Mouse (Mus musculus) gastrocnemius, postnatal 36 days (tissue): ENCODE measurements around the gene Ebi3. TPM values are rescaled to one million over a fixed set of nuclear protein-coding genes. Genes with fewer than 3 reads are reported as not detected.

Experiments used
- DNase-seq, 2 experiments: peaks; one replicate each; pipeline ENCODE4 v3.0.0; 2022
- intact Hi-C: fragments of 180-260 bp; cut with DNase I; formaldehyde crosslinking; loops from one replicate; pipeline ENCODE4 v1.15.1; 2025
- total RNA-seq, 2 experiments: library from RNA; stranded (reverse); gene quantifications; 2 replicates each; pipeline ENCODE4 v1.2.3; 2021

Gene Ebi3
- total RNA-seq, 2 experiments from 2014 or later = not detected

DNA sequence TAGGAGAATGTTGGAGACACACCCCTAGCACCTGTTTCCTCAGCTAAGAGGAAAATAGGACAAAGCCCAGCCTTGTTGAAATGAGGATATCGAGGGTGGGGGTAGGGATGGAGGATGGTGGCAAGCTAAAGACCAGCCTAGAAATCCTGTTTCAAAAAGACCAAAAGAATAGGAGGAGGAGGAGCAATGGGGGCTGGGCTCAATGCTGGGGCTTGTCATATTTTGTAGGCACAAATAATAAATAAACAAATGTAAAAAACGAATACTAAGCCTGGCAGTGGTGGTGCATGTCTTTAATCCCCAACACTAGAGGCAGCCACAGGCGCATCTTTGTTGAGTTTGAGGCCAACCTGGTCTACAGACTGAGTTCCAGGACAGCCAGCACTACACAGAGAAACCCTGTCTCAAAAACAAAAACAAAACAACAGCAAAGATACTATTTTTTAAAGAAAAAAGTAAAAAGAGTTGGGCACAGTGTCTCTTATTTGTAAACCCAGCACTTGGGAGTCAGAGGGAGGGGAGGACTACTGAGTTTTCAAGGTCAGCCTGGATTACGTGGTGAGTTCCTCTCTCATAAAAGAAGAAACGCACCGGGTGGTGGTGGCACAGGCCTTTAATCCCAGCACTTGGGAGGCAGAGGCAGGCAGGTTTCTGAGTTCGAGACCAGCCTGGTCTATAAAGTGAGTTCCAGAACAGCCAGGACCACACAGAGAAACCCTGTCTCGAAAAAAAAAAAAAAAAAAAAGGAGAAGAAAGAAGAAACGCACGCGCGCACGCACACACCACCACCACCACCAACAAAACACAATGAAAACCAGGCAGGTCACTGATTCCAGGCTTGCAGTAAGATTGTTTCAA lies 5.5 kb downstream of the Ebi3 start:
- intact Hi-C loops = no loop called here
- no peak for DNase-seq

DNA sequence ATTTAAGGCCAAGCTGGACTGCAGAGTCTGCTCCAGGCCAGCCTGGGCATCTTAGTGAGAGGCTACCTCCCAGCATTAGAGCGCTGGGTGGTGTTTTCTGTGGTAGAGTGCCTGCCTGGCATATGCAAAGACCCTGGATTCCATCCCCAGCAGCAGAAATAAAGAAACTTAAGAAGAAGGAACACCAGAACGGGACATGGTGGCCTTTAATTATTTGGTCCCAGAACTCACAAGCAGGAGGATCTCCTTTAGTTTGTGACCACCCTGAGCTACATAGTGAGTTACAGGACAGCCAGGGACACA lies 6.1 kb downstream of the Ebi3 start:
- DNase-seq = no peak
- intact Hi-C loops = no loop called here

DNA sequence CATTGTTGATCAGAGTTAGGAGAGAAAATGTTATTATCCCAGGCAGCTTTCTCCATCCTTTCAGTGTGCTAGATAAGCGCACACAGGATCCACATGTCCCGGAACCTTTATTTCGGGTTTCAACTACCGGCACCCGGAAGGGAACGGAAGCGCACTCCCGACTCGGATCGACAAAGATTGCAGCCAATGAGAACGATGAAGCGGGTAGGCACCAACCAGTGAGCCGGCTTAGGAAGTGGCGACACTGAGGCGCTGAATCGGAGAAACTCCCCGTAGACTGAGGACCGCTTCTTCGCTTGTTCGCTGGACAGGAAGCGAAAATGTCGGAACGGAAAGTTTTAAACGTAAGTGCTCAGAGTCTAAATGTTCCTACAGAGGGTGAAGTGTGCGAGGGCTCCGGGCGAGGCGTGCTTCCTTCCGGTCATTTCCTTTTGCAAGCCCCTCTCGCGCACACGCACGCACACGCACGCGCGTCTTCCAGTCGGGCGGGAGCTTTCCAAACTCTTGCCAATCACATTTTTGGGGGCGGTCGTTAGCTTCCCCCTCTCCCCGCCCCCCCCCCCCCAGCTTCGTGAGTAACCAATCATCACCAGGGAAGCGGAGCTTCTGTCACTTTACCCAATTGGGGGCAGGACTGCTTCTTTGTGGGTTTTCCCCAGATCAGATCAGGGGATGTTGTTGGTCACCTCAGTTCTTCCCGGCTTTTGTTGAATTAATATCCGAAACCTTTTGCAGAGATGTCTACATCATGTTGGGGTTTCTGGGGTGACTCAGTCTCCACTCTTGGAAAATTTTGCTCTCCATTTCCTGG lies 6.7 kb downstream of the Ebi3 start, which contains the start of gene Yju2:
Yju2 (plus strand) TSS at position 182 of the 811 bp plus-strand sequence.
- intact Hi-C loops = no loop called here
- peak; percentile 87 to 93 for DNase-seq

DNA sequence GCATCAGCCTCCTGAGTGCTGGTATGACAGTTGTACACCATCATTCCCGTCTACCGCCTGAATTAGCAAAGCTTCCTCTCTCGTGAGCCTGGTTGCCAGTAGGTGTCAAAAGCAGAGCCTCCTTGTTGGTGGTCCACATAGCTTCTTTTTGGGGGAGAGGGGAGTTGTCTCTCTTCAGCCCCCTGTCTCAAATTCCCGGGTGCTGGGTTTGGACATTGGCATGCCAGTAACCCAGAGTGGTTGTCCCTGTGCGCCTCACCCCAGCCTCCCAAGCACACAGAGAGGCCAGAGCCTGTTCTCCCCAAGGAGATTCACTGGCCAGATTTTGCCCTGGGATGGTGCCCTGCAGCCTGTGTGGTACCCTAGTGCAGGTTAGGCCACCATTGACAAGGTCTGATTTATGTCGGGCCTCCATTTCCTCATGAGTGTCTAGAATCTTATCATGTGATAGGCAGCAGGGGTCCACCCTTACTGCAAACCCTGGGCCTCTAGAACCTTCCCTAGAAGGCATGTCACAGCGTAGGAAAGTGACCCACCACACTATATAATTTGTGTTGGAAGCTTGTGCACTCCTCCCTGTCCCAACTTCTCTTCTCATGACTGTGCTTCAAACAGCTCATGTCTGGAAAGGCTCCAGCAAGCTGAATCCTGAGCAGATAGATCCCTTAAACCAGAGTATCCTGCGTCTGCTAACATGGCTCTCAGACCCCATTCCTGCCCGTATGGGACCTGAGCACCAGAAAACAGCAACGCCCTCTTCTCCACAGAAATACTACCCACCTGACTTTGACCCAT lies 7.7 kb downstream of the Ebi3 start:
- DNase-seq = no peak
- intact Hi-C loops = no loop called here

DNA sequence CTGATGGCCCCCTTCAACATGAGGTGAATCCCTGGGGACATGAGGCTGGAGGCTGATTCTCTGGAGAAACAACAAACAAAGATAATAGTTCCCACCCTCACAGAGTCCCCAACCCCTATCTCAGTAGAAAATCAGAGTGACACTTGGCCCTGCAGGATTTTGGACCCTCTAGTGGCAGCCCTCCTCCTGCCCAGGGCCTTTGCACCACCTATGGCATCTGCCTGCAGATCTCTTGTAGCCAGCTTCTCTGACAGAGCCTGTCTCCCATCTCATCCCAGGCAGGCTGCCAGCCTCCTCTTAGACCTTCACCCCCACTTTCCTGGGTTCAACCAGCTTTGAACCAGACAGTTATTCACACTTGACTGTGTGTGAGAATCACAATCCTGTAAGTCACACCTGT lies 8.4 kb downstream of the Ebi3 start:
- intact Hi-C loops = no loop called here
- DNase-seq = no peak

DNA sequence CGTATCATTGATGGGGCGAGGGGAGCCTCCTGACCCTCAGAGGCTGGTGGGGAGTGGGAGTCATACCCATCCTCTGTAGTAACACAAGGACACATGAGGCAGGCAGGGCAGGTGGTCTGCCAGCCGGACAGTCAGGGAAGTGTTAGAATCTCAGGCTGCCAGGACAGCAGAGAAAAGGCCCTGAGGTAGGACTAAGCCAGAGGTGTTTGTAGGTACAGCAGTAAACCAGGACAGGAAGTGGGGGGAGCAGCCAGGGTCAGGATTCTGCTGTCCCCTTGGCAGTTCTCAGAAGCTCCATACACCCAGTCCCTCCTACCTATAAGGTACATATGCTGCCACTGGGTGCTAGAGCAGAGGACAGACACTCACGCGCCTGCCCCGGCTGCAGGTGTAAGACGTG lies 9.2 kb downstream of the Ebi3 start:
- DNase-seq = no peak
- intact Hi-C loops = no loop called here

DNA sequence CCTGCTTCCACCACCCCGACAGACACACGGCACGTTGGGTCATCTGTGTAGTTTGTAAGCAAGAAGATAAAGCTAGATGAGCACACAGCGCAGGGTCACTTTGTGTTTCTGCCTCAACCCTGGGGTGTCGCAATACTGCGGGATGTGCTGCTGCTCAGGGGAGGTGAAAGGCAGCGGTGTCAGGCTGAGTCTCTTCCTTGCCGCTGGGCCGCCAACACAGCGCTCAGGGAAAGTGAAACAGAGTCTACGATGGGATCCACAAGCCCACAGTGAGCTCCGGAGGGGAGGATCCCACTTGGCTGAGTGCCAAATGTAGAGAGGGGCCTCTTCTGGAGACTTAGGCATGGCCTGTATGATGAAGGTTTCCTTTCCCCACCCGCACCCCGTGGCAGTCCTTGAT lies 10.7 kb downstream of the Ebi3 start:
- DNase-seq = no peak
- intact Hi-C loops = no loop called here

DNA sequence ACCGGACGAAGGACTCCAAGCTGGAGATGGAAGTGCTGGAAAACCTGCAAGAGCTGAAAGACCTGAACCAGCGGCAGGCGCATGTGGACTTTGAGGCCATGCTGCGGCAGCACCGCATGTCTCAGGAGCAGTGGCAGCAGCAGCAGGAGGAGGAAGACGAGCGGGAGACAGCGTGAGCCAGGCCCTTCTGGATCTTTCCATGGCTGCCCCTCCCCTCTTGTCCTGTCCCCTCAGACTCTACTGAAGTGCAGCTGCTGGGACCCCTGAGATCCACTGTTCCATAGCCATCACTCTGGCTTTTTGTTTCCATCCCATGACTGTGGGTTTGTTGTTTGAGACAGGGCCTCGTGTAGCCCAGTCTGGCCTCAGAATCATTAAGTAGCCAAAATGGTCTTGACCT lies 12.1 kb downstream of the Ebi3 start:
- DNase-seq = no peak
- intact Hi-C loops = no loop called here

DNA sequence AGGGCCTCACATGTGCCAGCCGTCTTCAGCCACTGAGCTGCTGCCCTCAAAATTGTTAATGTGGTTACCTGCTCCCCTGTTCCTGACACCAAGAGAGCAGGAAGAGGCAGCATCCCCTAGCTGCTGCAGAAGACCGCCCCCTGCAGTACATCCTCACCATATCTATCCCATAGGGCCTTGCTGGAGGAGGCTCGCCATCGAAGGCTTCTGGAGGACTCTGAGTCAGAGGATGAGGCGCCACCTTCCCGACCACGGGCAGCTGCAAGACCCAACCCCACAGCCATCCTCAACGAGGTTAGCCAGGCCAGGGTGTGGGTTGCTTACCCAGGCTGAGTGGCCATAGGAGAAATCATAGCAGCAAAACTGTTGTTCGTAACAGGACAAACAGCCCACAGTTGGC lies 12.6 kb downstream of the Ebi3 start:
- intact Hi-C loops = no loop called here

DNA sequence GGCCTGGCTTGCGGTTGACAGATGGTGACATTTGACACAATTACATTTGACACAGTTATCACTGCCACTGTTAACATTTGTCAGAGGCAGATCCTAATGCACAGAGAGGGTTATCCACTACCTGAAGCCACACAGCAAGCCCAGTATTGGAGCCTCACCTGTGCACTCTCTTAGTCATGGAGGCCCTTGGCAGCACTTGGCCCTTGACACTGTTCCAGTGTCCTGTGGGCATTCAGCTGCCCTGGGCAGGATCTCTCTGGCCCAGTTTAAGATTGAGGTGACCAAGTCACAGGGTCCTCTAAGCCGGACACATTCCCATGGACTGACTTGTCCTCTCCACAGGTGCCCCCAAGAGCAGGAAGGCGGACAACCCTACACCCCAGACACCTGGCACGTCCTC lies 14.7 kb downstream of the Ebi3 start:
- intact Hi-C loops = no loop called here
- no peak for DNase-seq

More for the DNA sequence above, 12.6 kb downstream of the Ebi3 start:
- no peak for DNase-seq

DNA sequence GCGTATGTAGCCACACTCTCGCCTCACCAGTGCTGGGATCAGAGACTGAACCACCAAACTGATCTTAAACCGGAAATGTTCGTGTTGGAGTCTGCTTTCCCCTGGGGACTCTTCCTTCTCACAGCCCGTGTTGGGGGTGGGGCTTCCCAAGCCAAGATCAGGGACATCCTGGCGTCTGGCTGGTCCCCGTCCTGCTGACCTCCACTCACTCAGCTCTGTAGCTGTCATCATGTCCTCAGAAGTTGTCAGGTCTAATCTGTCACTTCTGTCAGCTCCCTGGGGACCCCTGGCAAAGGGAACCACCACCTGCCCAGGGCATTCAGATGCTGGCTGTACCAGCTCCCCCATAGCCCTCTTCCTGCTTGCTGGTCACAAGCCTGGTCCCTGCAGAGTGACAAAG lies 15.8 kb downstream of the Ebi3 start:
- intact Hi-C loops = no loop called here
- no peak for DNase-seq

DNA sequence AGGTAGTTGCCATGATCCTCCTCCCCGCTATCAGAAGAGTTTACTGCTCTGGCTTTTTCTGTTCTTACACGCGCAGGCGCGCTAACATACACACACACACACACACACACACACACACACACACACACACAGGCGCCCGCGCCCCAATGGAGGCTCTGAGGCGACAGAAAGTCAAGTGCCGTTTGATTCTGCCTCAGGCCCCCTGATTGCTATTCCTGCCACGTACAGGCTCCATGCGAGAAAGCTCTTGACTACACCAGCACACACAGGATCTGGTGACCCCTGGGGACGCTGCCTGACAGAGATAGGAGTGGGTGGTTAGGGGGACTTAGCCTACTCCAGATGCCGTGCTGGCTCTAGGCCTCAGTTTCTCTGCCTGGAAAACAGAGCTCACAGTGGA lies 17.1 kb downstream of the Ebi3 start:
- intact Hi-C loops = no loop called here
- no peak for DNase-seq

DNA sequence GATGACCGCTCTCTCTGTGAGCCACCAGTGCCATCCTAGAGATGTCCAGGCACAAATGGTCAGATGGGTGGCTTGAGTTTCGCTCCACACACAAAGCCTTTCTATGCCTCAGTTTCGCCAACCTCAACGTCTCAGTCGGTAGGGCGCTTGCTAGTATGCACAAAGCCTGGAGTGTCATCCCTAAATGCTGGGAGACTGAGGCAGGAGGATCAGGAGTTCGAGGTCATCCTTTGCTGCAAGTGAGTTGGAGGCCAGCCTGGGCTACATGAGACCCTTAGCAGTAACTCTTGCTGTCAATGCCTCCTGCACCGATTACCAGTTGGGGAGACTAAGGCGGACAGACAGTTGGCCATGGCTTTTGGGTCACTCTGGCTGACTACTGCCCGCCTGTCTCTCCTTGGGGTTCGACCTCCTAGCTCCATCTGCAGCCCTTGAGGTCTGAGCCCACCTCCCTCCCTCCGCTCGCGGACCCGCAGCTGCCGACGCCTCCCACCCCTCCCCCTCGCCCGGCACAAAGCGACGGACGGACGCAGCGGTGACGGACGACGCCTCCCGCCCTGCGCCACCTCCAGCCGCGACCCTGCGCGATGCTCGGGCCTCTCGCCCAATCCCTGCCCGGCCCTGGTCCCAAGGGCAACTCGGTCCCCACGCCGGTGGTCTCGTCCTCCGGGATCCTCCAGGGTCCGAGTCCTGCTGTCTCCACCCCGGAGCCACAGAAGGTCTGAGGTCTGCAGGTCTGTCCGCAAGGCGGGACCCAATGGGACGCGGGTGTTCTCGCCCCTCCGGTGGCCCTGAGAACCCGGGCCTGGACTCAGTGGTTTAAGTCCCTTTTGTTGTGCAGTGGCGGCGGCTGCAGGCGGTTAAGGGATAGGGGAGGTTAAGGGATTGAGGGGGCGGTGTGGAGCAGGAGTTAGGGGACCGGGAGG lies 17.8 kb downstream of the Ebi3 start, which contains the start of gene Shd:
Shd (plus strand) TSS at position 502 of the 926 bp plus-strand sequence.
- intact Hi-C loops = no loop called here
- no peak for DNase-seq

DNA sequence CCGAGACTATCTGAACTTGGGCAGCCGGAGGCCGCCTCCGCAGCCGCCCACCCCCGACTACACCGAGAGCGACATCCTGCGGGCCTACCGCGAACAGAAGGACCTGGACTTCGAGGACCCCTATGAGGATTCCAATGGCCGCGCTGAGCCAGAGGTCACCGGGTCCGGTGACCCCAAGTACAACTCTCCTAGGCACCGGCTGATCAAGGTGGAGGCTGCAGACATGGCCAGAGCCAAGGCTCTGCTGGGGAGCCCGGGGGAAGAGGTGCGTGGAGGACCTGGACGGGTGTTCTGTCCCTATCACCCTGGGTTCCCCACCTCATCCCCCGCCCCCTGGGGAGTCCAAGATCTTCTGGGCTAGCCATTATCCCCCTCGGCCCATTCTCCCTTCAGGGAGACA lies 19.0 kb downstream of the Ebi3 start:
- no peak for DNase-seq
- intact Hi-C loops = no loop called here

DNA sequence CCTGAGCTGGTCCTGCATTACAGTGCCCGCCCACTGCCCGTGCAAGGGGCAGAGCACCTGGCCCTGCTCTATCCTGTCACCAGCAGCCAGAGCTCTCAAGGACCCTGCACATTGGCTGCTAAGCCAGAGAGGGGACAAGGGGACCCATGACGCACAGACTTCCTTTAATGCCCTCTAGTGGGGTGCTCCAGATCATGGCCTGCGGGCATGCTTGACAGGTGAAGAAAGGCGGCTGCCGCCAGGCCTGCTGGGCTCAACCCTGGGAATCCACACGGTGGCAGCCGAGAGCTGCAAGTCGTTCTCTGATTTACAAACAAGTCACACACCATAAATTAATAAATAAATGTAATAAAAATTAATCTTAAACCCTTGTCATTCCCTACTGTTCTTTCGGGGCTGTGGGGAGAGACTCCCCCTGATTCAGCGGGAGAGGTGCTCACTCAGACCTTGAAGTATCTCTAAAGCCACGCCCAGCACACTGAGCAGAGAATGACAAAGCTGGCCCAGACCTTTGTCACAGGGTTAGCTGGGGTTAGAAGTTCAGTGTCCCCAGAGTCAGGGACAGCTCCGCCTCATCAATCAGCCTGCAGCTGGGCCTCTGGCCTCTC lies 23.9 kb downstream of the Ebi3 start:
- intact Hi-C loops = no loop called here
- peak; percentile 73 to 76 for DNase-seq

DNA sequence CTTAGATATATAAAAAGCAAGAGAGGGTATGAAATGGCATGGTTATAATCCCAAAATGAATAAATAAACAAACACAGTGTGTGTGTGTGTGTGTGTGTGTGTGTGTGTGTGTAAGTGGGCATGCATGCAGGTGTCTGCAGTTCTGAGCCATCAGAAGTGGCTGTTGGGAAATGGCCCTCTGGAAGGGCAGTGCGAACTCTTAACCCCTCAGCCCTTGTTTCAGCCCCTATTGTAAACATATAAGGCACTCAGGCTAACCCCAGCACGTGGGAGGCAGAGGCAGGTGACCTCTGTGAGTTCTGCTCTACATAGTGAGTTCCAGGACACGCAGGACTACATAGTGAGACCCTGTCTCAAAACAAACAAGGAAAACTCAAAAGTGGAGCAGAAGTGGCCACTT lies 24.9 kb downstream of the Ebi3 start:
- no peak for DNase-seq
- intact Hi-C loops = no loop called here

DNA sequence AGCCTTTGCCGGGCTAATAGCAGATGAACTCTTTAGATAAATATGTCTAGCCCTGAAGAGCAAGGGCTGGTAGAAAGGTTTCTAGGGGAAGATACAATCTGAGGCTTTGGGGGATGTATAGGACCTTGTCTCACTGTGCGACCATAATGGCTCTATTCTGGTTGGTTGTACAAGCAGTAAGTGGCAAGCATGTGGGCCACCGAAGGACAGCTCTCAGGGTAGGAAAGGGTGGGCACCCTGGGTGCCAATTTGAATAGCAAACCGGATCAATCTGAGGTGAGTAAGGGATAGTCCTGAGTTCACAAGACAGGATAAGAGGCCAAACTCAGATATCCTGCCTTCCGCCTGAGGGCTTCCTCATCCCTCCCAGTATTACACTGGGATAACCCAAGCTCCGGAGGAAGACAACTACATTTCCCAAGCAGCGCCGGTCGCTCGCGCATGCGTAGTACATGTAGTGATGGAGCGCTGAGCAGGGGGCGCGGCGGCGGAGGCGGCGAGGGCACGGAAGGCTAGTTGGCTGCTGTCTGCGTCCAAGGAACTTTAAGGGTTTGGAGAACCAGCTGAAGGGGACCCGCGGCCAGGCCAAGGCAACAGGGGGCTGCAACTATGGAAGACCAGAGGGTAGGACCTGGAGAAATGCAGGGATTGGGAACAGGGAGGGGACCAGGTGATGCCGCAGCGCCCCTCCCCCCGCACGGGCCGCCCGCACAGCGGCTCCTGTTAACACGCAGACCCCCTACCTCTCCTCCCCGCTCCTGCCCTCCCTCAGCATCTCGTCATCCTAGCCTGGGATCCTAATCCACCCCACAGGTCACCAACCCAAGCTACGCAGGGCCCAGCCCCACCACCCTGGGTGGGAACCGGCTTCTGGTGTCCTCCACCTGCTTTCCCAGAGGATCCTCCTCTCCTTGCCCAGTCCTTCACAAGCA lies 33.9 kb downstream of the Ebi3 start, which contains the start of gene Fsd1:
Fsd1 (plus strand) TSS at position 480 of the 932 bp plus-strand sequence.
- intact Hi-C loops = no loop called here
- no peak for DNase-seq

DNA sequence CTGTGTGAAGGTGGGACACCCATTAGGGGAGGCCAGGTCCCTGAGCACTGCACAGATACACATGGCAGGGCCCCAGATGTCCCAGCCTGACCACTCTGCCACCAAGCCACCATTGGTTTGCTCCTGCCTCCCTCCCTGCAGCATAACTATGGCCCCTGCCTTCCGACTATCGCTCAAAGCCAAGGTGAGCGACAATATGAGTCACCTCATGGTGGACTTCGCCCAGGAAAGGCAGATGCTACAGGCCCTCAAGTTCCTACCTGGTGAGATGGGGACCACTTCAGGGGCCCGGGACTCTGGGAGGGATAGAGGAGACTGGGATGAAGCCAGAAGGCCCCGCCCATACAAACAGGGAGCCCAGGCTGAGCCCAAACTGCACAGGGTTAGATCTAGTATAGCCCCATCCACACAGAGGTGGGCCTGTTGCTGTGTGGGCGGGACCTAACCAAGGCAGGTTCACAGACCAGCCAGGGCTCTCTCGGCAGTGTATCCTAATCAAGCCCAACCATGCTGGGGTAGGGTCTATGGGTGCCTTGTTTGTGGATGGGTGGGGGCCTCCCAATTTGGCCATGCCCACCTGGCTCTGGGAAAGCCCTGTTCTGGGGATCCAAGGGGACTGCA lies 37.9 kb downstream of the Ebi3 start:
- no peak for DNase-seq
- intact Hi-C loops = no loop called here
